22 mouse cellular contexts compared by ENCODE assay signal in the genomic region with DNA sequence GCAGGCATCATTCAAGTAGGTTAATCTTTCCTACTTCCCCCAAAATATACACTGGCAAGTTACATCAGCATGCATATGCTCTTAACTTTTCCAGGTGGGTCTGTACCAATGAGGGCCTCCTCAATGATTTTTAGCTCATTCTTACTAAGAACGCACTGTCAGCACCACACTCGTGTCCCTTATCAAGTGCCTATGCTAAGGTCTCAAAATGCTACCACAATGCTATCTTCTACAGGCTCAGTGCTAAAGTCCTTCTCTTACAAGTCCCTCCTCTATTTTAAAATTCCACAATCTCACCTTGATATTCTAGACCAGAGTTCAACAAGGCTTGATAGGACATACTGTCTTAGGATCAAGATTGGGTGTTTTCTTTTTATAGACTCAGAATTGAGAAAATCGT. TPM values are rescaled to one million over a fixed set of nuclear protein-coding genes. Genes with fewer than 3 reads are reported as not detected.
DNase-seq lines count a peak whose midpoint lies in the region; ATAC-seq and TF ChIP-seq lines count a peak whose summit lies in the region.
"Had no signal": no experiment of that assay in that cellular context is flagged by ENCODE, and none has a peak within 500 bp of the region (broad histone marks: within the 10 kb centered on the region; RNA-seq: fewer than 3 reads in every experiment).

No protein-coding gene starts in this region.

- peaks cover 5% of the 10 kb centered on the region; the same call in 1 of the 2 replicates for H3K36me3 ChIP-seq in midbrain, embryonic 11.5 days (ENCODE audit: control insufficient read depth, insufficient read depth, low read length)
- H3K36me3 ChIP-seq in midbrain, embryonic 13.5 days: peaks cover 28% of the 10 kb centered on the region
- peaks cover 17% of the 10 kb centered on the region; the same call in 1 of the 2 replicates for H3K36me3 ChIP-seq in intestine, embryonic 16.5 days (ENCODE audit: control insufficient read depth, insufficient read depth, low read length)

- 93% methylated on average over 3 of the region's 3 CpGs for WGBS in midbrain, embryonic 11.5 days
- 94% methylated on average over 3 of the region's 3 CpGs for WGBS in midbrain, embryonic 13.5 days
- 80% methylated on average over 3 of the region's 3 CpGs for WGBS in intestine, embryonic 16.5 days

- TF ChIP-seq CTCF in left cerebral cortex, adult 2 months (IDR thresholded peaks at IDR 0.05): no peak

- no peak overlapping the region for H3K4me2 ChIP-seq in midbrain, embryonic 11.5 days
- H3K4me2 ChIP-seq in midbrain, embryonic 13.5 days (replicated peaks): no peak overlapping the region
- no peak overlapping the region for H3K4me2 ChIP-seq in intestine, embryonic 16.5 days (ENCODE audit: low read depth, low read length)
- H3K4me2 ChIP-seq: embryonic facial prominence, embryonic 13.5 days; embryonic facial prominence, embryonic 15.5 days; forebrain, embryonic 12.5 days had no signal

- no peaks in the 10 kb centered on the region for H3K27me3 ChIP-seq in midbrain, embryonic 11.5 days (ENCODE audit: control insufficient read depth, insufficient read depth, low read length)
- H3K27me3 ChIP-seq in midbrain, embryonic 13.5 days: no peaks in the 10 kb centered on the region
- H3K27me3 ChIP-seq in intestine, embryonic 16.5 days (replicated peaks; ENCODE audit: control insufficient read depth, insufficient read depth, low read length): no peaks in the 10 kb centered on the region
- H3K27me3 ChIP-seq: embryonic facial prominence, embryonic 13.5 days; embryonic facial prominence, embryonic 15.5 days; forebrain, embryonic 12.5 days had no signal

- no peaks in the 10 kb centered on the region for H3K9me3 ChIP-seq in midbrain, embryonic 11.5 days (ENCODE audit: control insufficient read depth, low read length)
- no peaks in the 10 kb centered on the region for H3K9me3 ChIP-seq in midbrain, embryonic 13.5 days
- H3K9me3 ChIP-seq in intestine, embryonic 16.5 days (ENCODE audit: control insufficient read depth, low read length): 0 out of 2 replicates have a peak, but pooled peaks cover 4% of the 10 kb centered on the region
- H3K9me3 ChIP-seq: embryonic facial prominence, embryonic 15.5 days; forebrain, embryonic 10.5 days; forebrain, embryonic 12.5 days had no signal

- no peak overlapping the region for H3K4me3 ChIP-seq in midbrain, embryonic 11.5 days (ENCODE audit: low read depth, low read length)
- no peak overlapping the region for H3K4me3 ChIP-seq in midbrain, embryonic 13.5 days (replicated peaks)
- H3K4me3 ChIP-seq in intestine, embryonic 16.5 days (ENCODE audit: low read length): no peak overlapping the region
- H3K4me3 ChIP-seq in left cerebral cortex, adult 2 months: no peak overlapping the region
- H3K4me3 ChIP-seq: embryonic facial prominence, embryonic 13.5 days; embryonic facial prominence, embryonic 15.5 days; erythroblast, embryonic 14.5 days; forebrain, embryonic 10.5 days; forebrain, embryonic 12.5 days had no signal

- ATAC-seq in midbrain, embryonic 11.5 days (ENCODE audit: low FRiP score): no peak
- ATAC-seq in midbrain, embryonic 13.5 days: no peak
- peak; percentile 79 for ATAC-seq in intestine, embryonic 16.5 days
- ATAC-seq: forebrain, embryonic 14.5 days; forebrain, embryonic 16.5 days had no signal

- no peaks in the 10 kb centered on the region for H3K4me1 ChIP-seq in midbrain, embryonic 11.5 days (ENCODE audit: control insufficient read depth, insufficient read depth, low read length)
- no peaks in the 10 kb centered on the region for H3K4me1 ChIP-seq in midbrain, embryonic 13.5 days (replicated peaks)
- H3K4me1 ChIP-seq in intestine, embryonic 16.5 days (ENCODE audit: control insufficient read depth, insufficient read depth, low read length): no peaks in the 10 kb centered on the region
- H3K4me1 ChIP-seq: embryonic facial prominence, embryonic 15.5 days; forebrain, embryonic 10.5 days; forebrain, embryonic 12.5 days had no signal

- no peak overlapping the region for H3K9ac ChIP-seq in midbrain, embryonic 11.5 days (ENCODE audit: low read length)
- no peak overlapping the region for H3K9ac ChIP-seq in midbrain, embryonic 13.5 days (replicated peaks)
- no peak overlapping the region for H3K9ac ChIP-seq in intestine, embryonic 16.5 days (ENCODE audit: low read depth, low read length)
- H3K9ac ChIP-seq: embryonic facial prominence, embryonic 13.5 days; embryonic facial prominence, embryonic 15.5 days; forebrain, embryonic 12.5 days had no signal

- intact Hi-C loops in left cerebral cortex, adult 2 months (cut with DNase I): no loop called here

- peak; percentile 51 for DNase-seq in midbrain, embryonic 11.5 days (ENCODE audit: low spot score, missing footprints)
- DNase-seq in left cerebral cortex, adult 2 months (ENCODE audit: extremely low spot score in 1 of 2, low spot score in 2 of 2): no peak
- no peak for DNase-seq in urinary bladder, postnatal 4 days (ENCODE audit: low spot score in 2 of 2)
- DNase-seq: adrenal gland, adult 2 months; adrenal gland, postnatal 10 days; adrenal gland, postnatal 25 days; cerebellum, adult 11 months; cerebellum, adult 18-20 months; cerebellum, adult 8-10 months; cerebellum, adult 9-11 months; cerebellum, postnatal 14 days; cerebellum, postnatal 36 days; embryo, embryonic 11 days had no signal

- H3K27ac ChIP-seq in midbrain, embryonic 11.5 days (ENCODE audit: low read depth, low read length): no peak overlapping the region
- H3K27ac ChIP-seq in midbrain, embryonic 13.5 days: no peak overlapping the region
- no peak overlapping the region for H3K27ac ChIP-seq in intestine, embryonic 16.5 days (ENCODE audit: low read length)
- no peak overlapping the region for H3K27ac ChIP-seq in left cerebral cortex, adult 2 months
- H3K27ac ChIP-seq: embryonic facial prominence, embryonic 13.5 days; embryonic facial prominence, embryonic 15.5 days; forebrain, embryonic 10.5 days; forebrain, embryonic 12.5 days had no signal

RNA-seq across cellular contexts. Expression of gene Trip11, which starts 8.9 kb away (rescaled TPM):
- polyA plus RNA-seq in midbrain, embryonic 11.5 days (2014; fragmentation: Nextera tagmentation; extraction: Ambion mirVana): 11.0 and 13.9 TPM in 2 replicates
- polyA plus RNA-seq in midbrain, embryonic 13.5 days (2015; fragmentation: Nextera tagmentation; extraction: Ambion mirVana): 24.2 and 26.4 TPM in 2 replicates
- 21.5 and 25.7 TPM in 2 replicates for polyA plus RNA-seq in intestine, embryonic 16.5 days (2015; fragmentation: Nextera tagmentation; extraction: Ambion mirVana)
- 10 to 100 TPM; 30.7 to 30.8 TPM for total RNA-seq in left cerebral cortex, adult 2 months (2021)

RNA-seq across cellular contexts. Expression of gene Atxn3, which starts 53.9 kb away (rescaled TPM):
- polyA plus RNA-seq in midbrain, embryonic 11.5 days (2014; fragmentation: Nextera tagmentation; extraction: Ambion mirVana): 17.7 and 19.2 TPM in 2 replicates
- 14.4 and 17.6 TPM in 2 replicates for polyA plus RNA-seq in midbrain, embryonic 13.5 days (2015; fragmentation: Nextera tagmentation; extraction: Ambion mirVana)
- 13.1 and 14.0 TPM in 2 replicates for polyA plus RNA-seq in intestine, embryonic 16.5 days (2015; fragmentation: Nextera tagmentation; extraction: Ambion mirVana)
- total RNA-seq in left cerebral cortex, adult 2 months (2021): 10 to 100 TPM; 21.9 to 22.1 TPM
